Mouse (Mus musculus) limb, embryonic 12.5 days (tissue): ENCODE data around the gene Klf2. TPM values are rescaled to one million over a fixed set of nuclear protein-coding genes. Genes with fewer than 3 reads are reported as not detected.

ENCODE experiments used
- ATAC-seq: fragments of 200-750 bp; cut with Nextera tagmentation; 2 replicates; pipeline ENCODE4 v1.8.0; 2017; ENCODE audit warnings: low read depth, moderate TSS enrichment; ENCODE audit not compliant: insufficient number of reproducible peaks, insufficient read depth, low FRiP score, low TSS enrichment
- H3K27ac ChIP-seq: fragments of 300-500 bp; sonication (generic); 2 replicates; pipeline ENCODE4 v1.5.1; 2016; ENCODE audit warnings: mild to moderate bottlenecking, moderate library complexity
- H3K27me3 ChIP-seq: fragments of 300-500 bp; sonication (generic); 2 replicates; pipeline ENCODE4 v1.6.1; 2016; ENCODE audit warnings: mild to moderate bottlenecking, moderate library complexity
- H3K36me3 ChIP-seq: fragments of 300-500 bp; sonication (generic); 2 replicates; pipeline ENCODE4 v1.6.1; 2016; ENCODE audit warnings: mild to moderate bottlenecking, moderate library complexity
- H3K4me1 ChIP-seq: fragments of 300-500 bp; sonication (generic); replicated peaks from 2 replicates; pipeline ENCODE4 v1.6.1; 2016
- H3K4me2 ChIP-seq: fragments of 300-500 bp; sonication (generic); 2 replicates; pipeline ENCODE4 v1.6.1; 2016; ENCODE audit warnings: mild to moderate bottlenecking, moderate library complexity
- H3K4me3 ChIP-seq: fragments of 300-500 bp; sonication (generic); replicated peaks from 2 replicates; pipeline ENCODE4 v1.5.1; 2016; ENCODE audit warnings: mild to moderate bottlenecking
- H3K9ac ChIP-seq: fragments of 300-500 bp; sonication (generic); replicated peaks from 2 replicates; pipeline ENCODE4 v1.6.1; 2016; ENCODE audit warnings: mild to moderate bottlenecking, moderate library complexity
- H3K9me3 ChIP-seq: fragments of 300-500 bp; sonication (generic); 2 replicates; pipeline ENCODE4 v1.6.1; 2016; ENCODE audit warnings: mild to moderate bottlenecking, moderate library complexity
- WGBS: fragments of 180-500 bp; shearing (Covaris S2); methylation state at CpG from one replicate; pipeline ENCODE4 v1.1.7; 2016; 5-methylcytosine and 5-hydroxymethylcytosine counted together
- polyA plus RNA-seq: library from polyadenylated mRNA; unstranded; fragments of >200 nt; fragmentation: Nextera tagmentation; extraction: Ambion mirVana; gene quantifications from 2 replicates; pipeline ENCODE4 v1.2.1, GENCODE M21; 2016

The Klf2 gene
- polyA plus RNA-seq, 1 experiment from 2014 or later, result 5.3 TPM

DNA sequence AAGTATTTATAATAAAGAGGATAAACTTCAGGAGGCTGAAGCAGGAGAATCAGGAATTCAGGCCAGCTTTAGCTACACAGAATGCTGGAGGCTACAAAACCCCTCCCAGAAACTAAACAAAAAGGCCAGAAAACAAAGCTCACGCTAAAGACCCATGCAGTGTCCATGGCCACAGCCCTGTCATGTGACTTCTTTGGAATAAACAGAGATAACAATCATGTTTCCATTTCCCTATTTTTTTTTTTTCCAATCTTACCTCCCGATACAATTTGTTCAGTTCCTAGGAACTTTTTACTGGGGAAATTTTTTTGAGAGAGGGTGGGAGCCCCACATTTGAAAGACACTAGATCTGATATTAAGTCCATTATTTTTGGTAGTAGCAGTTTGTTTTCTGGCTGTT is 17.4 kb downstream of the Klf2 start:
- no peaks in the 10 kb centered on the region for H3K9me3 ChIP-seq
- no peak overlapping the region for H3K27ac ChIP-seq
- no peaks in the 10 kb centered on the region for H3K27me3 ChIP-seq
- no peak overlapping the region for H3K4me2 ChIP-seq
- H3K36me3 ChIP-seq, result peaks cover 61% of the 10 kb centered on the region
- H3K9ac ChIP-seq, result no peak overlapping the region
- no peak for ATAC-seq
- no peak overlapping the region for H3K4me3 ChIP-seq
- H3K4me1 ChIP-seq, result 0 out of 2 replicates have a peak, but pooled peaks cover 4% of the 10 kb centered on the region
- 90% methylated on average over 2 of the region's 2 CpGs for WGBS

DNA sequence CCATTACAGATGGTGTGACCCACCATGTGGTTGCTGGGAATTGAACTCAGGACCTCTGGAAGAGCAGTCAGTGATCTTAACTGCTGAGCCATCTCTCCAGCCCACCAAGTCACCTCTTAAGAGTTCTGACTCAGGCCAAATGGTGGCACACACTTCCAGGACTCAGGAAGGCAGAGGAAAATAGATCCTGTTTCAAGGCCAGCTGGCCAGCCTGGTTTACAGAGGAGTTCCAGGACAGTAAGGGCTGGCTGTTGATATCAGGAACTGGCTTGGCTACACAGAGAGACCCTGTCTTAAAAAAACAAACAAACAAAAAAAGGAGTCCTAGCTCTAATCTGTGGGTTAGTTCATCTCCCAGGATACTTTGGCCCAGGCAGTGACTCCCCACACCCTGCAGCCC is 18.2 kb downstream of the Klf2 start:
- H3K36me3 ChIP-seq, result peaks cover 68% of the 10 kb centered on the region
- no peak for ATAC-seq
- H3K27me3 ChIP-seq, result no peaks in the 10 kb centered on the region
- no peak overlapping the region for H3K9ac ChIP-seq
- no peaks in the 10 kb centered on the region for H3K9me3 ChIP-seq
- H3K4me1 ChIP-seq, result 0 out of 2 replicates have a peak, but pooled peaks cover 4% of the 10 kb centered on the region
- H3K27ac ChIP-seq, result no peak overlapping the region
- H3K4me3 ChIP-seq, result no peak overlapping the region
- no peak overlapping the region for H3K4me2 ChIP-seq

DNA sequence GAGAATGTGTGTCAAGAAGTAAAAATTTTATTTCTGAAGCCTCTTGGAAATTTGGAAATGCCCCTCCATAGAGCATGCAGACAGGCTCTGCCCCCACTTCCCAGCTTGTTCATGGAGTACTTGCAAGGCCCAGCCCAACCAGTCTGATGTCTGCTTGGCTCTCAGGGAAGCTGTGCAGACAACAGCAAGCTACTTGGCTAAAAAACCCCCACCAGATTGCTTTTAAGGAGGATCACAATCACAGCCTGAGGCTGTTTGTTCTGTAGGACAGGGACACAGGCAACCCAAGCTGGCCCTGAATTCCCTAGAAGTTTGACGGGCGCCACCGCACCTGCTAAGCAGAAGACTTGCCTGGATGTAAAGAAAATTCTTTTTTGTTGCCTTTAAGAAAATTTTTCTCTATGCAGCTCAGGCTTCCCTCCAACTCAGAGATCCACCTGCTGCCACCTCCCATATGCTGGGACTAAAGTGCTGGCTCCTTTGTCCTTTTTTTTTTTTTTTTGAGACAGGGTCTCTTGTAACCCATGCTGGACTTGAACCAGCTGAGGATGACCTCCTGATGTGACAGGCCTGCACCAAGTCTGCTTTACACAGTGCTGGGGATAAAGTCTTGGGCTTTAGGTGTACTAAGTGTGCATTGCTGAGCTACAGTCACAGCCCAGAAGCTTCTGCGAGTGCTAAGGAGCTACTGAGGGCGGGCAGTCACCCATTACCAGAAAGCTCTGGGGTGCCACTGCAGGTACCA is 23.9 kb downstream of the Klf2 start:
- H3K9me3 ChIP-seq, result no peaks in the 10 kb centered on the region
- 94% methylated on average over 5 of the region's 5 CpGs for WGBS
- peaks cover 91% of the 10 kb centered on the region for H3K36me3 ChIP-seq

DNA sequence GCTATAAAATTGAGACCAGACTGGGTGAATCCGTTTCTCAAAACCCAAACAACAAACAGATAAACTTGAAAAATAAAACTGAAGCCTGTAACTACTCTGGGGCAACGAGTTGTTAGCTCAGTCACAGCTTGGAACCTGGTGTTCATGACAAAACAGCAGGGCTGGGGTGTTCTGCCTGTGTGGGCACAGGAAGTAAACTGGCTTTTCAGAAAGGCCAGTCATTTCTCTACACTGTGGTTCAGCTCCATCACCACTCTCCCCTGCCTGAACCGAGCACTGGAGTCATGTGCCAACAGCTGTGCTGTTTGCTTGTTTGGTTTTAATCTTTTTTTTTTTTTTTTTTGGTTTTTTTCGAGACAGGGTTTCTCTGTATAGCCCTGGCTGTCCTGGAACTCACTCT is 24.9 kb downstream of the Klf2 start:
- Histone ChIP-seq H3K4me1 (no peaks in the 10 kb centered on the region), H3K9ac (no peak overlapping the region), H3K9me3 (no peaks in the 10 kb centered on the region), H3K4me2 (no peak overlapping the region), H3K36me3 (peaks cover 89% of the 10 kb centered on the region), H3K27me3 (no peaks in the 10 kb centered on the region), H3K27ac (no peak overlapping the region), H3K4me3 (no peak overlapping the region)
- no peak for ATAC-seq
- 80% methylated on average over 4 of the region's 4 CpGs for WGBS

More for the DNA sequence above, 23.9 kb downstream of the Klf2 start:
- no peaks in the 10 kb centered on the region for H3K4me1 ChIP-seq
- H3K27ac ChIP-seq, result no peak overlapping the region
- ATAC-seq, result no peak
- H3K4me2 ChIP-seq, result no peak overlapping the region
- H3K27me3 ChIP-seq, result no peaks in the 10 kb centered on the region
- H3K9ac ChIP-seq, result no peak overlapping the region
- H3K4me3 ChIP-seq, result no peak overlapping the region

- Histone ChIP-seq H3K36me3 (peaks cover 67% of the 10 kb centered on the region), H3K4me3 (no peak overlapping the region), H3K9me3 (no peaks in the 10 kb centered on the region), H3K4me2 (no peak overlapping the region), H3K4me1 (no peaks in the 10 kb centered on the region), H3K27me3 (no peaks in the 10 kb centered on the region), H3K9ac (no peak overlapping the region), H3K27ac (no peak overlapping the region)
- ATAC-seq, result no peak
- 92% methylated on average over 1 of the region's 1 CpGs for WGBS
Observed at GRCm38 (mm10) chr8:72347553-72347952, 28.7 kb downstream of the Klf2 start.

- peaks cover 69% of the 10 kb centered on the region for H3K36me3 ChIP-seq
- WGBS, result 89% methylated on average over 2 of the region's 2 CpGs
- ATAC-seq, result no peak
- H3K4me2 ChIP-seq, result no peak overlapping the region
- no peaks in the 10 kb centered on the region for H3K27me3 ChIP-seq
- H3K9me3 ChIP-seq, result no peaks in the 10 kb centered on the region
- no peak overlapping the region for H3K4me3 ChIP-seq
- H3K27ac ChIP-seq, result no peak overlapping the region; the same call in 1 of the 2 replicates
- no peak overlapping the region for H3K9ac ChIP-seq
- H3K4me1 ChIP-seq, result no peaks in the 10 kb centered on the region
Observed at GRCm38 (mm10) chr8:72348114-72348513, 29.3 kb downstream of the Klf2 start.

GRCm38 (mm10) chr8:72348956-72349355 is 30.1 kb downstream of the Klf2 start:
- Histone ChIP-seq H3K4me2 (no peak overlapping the region), H3K4me3 (no peak overlapping the region), H3K9ac (no peak overlapping the region), H3K9me3 (no peaks in the 10 kb centered on the region), H3K36me3 (peaks cover 70% of the 10 kb centered on the region), H3K27ac (no peak overlapping the region), H3K27me3 (no peaks in the 10 kb centered on the region), H3K4me1 (no peaks in the 10 kb centered on the region)
- WGBS, result 78% methylated on average over 1 of the region's 1 CpGs
- no peak for ATAC-seq

GRCm38 (mm10) chr8:72349838-72350237 is 31.0 kb downstream of the Klf2 start:
- peaks cover 71% of the 10 kb centered on the region for H3K36me3 ChIP-seq

GRCm38 (mm10) chr8:72350727-72351126 is 31.9 kb downstream of the Klf2 start:
- Histone ChIP-seq H3K36me3 (peaks cover 71% of the 10 kb centered on the region), H3K4me1 (no peaks in the 10 kb centered on the region), H3K9me3 (no peaks in the 10 kb centered on the region), H3K4me2 (no peak overlapping the region), H3K4me3 (no peak overlapping the region), H3K27me3 (no peaks in the 10 kb centered on the region), H3K27ac (no peak overlapping the region), H3K9ac (no peak overlapping the region)
- no peak for ATAC-seq
- 88% methylated on average over 8 of the region's 8 CpGs for WGBS

More at GRCm38 (mm10) chr8:72349838-72350237, 31.0 kb downstream of the Klf2 start:
- no peak for ATAC-seq
- Histone ChIP-seq H3K4me2 (no peak overlapping the region), H3K9ac (no peak overlapping the region), H3K4me3 (no peak overlapping the region), H3K9me3 (no peaks in the 10 kb centered on the region), H3K4me1 (no peaks in the 10 kb centered on the region), H3K27me3 (no peaks in the 10 kb centered on the region), H3K27ac (no peak overlapping the region)
- WGBS, result 91% methylated on average over 9 of the region's 9 CpGs

- Histone ChIP-seq H3K27ac (no peak overlapping the region), H3K36me3 (peaks cover 72% of the 10 kb centered on the region), H3K4me2 (no peak overlapping the region), H3K4me3 (no peak overlapping the region), H3K9ac (no peak overlapping the region), H3K4me1 (no peaks in the 10 kb centered on the region), H3K9me3 (no peaks in the 10 kb centered on the region), H3K27me3 (no peaks in the 10 kb centered on the region)
- WGBS, result 92% methylated on average over 7 of the region's 7 CpGs
- no peak for ATAC-seq
Observed at GRCm38 (mm10) chr8:72351405-72352005, 32.7 kb downstream of the Klf2 start.

DNA sequence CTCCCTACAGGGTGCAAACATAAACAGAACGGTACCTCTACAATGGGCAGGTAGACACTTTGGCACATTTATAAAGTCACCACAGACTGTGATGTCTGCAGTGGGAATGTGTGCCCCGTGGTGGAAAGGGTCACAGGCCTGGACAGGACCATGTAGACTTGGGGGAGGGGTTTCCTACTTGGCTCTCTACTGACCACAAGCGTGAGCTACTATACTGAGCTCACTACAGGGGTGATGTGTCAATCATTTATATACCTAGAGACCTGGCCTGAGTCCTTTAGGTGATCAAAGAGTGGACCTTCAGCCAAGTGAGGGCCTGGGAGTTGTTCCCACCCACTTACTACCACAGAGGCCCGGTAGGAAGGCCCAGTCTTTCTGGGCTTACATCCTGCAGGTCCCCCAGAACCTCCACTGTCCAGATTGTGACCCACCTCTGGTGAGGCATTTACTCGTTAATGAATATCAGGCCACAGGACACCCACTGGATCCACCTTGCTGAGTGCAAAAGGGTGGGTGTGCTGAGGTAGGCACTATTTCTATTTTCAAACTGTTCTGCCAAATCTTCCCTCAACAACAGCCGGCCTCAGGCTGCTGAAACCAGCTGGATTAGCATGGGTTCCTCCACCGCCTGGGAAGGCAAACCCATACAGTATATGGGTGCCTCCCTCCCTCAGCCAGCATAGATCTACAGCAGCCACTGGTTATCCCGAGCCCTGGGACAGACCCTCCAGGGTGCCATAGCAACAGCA is 34.3 kb downstream of the Klf2 start:
- H3K4me1 ChIP-seq, result no peaks in the 10 kb centered on the region

More for the DNA sequence above, 34.3 kb downstream of the Klf2 start:
- Histone ChIP-seq H3K4me2 (no peak overlapping the region), H3K36me3 (peaks cover 75% of the 10 kb centered on the region), H3K27me3 (no peaks in the 10 kb centered on the region), H3K27ac (no peak overlapping the region), H3K9me3 (no peaks in the 10 kb centered on the region), H3K9ac (no peak overlapping the region), H3K4me3 (no peak overlapping the region)
- WGBS, result 82% methylated on average over 8 of the region's 8 CpGs
- ATAC-seq, result 0 out of 2 replicates have a peak, but pooled peaks have one; percentile 56
